Mouse (Mus musculus) layer of hippocampus, adult 11-12 months (tissue): ENCODE results near the gene Pigm.

Experiments
- DNase-seq: peaks from one replicate; pipeline ENCODE4 v3.0.0; 2022; ENCODE audit warnings: low spot score

The Pigm gene

DNA sequence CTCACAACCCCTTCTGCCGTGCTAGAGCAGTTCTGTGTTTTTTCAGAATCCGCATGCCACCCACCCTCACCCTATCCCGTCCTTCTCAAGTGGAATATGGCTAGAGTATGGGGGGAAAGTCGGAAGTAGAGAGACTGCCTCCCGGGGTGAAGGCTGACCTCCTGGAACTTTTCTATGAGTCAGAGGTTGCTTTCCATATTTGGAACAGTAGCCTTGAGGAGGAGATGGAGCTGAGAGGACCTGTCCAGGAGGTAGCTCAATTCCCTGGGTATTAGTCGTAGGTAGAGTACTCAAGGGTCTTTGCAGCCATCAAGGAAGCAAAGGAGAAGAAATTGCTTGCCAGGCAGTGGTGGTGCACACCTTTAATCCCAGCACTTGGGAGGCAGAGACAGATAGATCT, 24.3 kb upstream of the Pigm start:
- no peak for DNase-seq

DNA sequence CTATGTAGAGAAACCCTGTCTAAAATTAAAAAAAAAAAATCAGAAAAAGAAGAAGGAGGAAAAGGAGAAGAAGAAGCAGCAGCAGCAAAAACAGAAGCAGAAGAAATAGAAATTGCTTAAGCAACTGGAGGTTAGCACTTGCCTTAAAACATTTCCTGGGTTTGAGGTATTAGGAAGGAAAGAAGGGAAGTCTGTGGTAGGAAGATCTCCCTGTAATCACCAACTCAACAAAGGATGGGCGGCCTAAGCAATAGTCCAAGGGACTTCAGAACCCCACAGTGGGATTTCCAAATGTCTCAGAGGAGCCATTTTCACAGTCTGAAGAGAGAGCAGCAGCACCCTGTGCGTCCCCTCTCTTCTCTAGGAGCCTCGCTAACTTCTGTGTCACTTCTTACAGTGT, 23.9 kb upstream of the Pigm start:
- DNase-seq, result no peak

DNA sequence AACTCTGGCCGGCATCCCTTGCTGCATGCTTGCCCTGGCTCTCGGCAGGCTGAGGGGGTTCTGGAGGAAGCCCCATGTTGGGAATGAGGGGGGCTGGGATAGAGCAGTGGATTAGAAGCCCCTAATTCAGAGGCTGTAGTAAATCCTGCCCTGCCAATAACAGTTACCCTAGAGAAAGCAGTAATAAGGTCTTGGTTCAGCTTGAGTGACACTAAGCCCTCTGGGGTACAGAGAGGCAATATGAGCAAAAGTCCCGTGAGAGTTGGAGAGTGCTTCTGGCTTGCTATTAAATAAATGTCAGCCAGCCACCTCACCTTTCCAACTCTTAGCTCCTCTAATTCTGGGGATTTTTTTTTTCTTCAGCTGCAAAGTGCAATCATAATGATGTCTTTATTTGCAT, 21.0 kb upstream of the Pigm start:
- no peak for DNase-seq

DNA sequence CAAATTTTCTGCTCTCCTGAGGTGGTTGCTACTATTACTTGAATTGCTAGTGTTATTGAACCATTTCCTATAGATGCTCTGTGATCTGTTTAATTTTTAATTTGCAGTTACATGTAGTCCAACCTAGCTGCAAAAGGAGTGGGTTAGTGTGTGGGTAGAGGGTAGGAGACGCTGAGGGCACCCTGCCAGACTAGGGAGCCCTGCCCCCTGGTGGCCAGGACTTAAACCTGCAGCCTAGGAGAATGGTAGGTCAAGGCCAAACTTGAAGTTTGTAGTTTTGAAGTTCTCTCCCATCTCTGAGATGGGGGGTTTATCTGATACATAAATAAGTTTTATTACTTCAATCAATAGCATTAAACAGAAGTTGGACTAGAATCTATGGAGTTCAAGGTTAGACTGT, 18.8 kb upstream of the Pigm start:
- DNase-seq, result no peak

DNA sequence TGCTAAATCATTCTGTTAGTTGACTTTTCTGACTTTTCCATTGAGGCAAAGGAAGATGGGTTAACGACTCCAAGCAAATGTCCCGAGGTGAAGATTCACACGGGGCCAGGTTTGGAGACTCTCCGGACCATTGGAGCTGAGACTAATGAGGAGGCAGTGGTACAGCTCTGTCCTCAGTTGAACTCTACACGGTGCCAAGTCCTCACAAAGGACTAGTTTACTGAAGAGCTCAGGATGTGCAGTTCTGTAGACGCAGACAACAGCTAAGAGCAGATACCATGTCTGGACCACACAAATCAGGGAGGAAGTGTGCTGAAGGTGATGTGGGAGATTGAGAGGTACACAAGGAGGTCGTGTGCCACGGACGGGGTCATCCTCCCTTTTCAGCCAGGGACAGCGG, 18.0 kb upstream of the Pigm start:
- no peak for DNase-seq

DNA sequence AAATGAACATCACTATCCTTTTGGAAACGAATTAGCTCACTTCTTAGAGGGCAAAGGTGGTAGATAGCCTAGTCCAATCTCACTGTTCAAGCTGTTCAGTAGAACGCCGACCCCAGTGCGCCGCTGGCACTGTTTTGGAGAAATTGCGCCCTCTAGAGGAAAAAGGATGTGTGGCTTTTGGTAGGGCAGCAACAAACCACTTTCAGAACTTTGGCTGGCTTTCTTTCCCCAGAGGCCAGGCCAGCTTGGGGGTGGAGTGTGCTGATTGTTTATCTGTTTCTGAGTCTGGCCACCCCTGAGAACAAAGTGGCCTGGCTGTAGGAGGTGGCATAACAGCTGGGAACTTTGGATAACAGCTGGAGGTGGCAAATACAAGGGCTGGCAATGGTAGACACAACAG, 11.7 kb upstream of the Pigm start:
- DNase-seq, result peak; percentile 78

DNA sequence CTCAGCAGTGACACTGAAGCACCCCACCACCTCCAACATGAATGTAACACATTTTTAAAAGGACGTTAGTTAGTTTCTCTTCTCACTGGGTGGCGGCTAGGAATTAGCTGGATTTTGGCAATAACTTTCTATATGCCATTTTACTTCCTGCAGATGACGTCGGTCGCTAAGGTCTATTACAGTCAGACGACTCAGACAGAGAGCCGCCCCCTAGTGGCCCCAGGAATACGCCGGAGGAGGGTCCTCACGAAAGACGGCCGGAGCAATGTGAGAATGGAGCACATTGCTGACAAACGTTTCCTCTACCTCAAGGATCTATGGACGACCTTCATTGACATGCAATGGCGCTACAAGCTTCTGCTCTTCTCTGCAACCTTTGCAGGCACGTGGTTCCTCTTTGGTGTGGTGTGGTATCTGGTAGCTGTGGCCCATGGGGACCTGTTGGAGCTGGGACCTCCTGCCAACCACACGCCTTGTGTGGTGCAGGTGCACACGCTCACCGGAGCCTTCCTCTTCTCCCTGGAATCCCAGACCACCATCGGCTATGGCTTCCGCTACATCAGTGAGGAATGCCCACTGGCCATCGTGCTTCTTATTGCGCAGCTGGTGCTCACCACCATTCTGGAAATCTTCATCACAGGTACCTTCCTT, 7.5 kb upstream of the Pigm start:
- DNase-seq, result no peak

DNA sequence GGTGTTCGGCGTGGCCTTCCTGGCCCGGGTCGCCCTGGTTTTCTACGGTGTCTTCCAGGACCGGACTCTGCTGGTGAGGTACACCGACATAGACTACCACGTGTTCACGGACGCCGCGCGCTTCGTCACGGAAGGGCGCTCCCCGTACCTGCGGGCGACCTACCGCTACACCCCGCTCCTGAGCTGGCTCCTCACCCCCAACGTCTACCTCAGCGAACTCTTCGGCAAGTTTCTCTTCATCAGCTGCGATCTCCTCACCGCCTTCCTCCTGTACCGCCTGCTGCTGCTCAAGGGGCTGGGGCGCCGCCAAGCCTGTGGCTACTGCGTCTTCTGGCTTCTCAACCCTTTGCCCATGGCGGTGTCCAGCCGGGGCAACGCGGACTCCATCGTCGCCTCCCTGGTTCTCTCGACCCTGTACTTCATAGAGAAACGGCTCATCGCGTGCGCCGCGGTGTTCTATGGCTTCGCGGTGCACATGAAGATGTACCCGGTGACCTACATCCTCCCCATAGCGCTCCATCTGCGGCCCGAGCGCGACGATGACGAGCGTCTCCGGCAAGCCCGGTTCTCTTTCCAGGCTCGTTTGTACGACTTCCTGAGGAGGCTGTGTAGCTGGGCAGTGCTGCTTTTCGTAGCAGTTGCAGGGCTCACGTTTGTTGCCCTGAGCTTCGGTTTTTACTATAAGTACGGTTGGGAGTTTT, 562 bp downstream of the Pigm start:
- no peak for DNase-seq

DNA sequence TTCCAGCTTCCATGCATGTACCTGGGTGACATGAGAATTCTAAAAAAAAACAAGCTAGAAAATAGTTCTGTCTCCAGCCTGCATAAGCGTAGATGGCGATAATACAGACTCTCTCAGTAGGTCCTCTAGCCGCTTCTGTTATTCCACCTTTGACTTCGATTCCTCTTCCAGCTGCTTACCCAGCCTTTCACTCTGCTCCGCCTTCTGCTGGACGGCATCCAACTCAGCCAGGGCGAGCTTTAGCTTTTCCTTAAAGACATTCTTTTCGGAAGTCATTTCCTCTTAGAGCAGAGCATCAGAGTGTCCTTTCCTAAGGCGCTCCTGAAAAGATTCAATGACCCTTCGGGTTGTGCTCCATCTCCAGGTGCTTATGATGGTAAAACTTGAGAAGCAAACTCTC, 3.7 kb downstream of the Pigm start:
- no peak for DNase-seq

DNA sequence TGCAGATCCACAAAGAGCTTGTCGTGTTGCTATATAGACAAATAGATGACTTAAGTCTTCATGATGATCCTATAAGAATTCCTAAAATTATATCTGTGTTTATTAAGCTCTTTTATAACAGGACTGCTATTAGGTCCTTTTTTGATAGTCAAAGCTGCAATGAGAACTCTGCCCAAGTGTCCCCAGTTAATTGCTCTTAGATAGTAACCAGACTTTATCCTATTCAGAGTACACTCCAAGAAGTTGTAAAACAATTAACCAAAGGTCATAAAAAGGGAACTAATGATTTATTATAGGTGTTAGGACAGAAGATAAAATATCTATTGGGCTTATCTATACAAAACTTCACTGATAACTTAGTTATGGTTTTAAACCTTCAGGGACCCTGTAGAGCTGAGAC, 5.7 kb downstream of the Pigm start:
- DNase-seq, result no peak

DNA sequence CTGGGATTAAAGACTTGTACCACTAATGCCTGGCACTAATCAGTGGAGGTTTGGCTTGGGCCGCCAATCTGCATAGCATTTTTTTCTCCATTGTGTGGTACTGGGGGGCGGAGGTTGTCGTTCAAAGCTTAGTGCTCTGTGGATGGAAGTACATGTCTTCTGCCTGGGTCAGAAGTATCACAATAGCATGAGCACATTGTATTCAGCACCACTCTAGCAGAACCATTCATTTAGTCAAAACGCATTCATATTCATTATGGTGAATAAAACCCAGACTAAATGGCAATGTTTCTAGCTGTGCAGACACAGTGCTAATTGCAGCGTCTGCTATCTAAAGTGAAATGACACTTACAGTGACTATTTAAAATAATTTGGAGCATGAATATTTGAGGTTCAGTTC, 10.9 kb downstream of the Pigm start:
- no peak for DNase-seq

DNA sequence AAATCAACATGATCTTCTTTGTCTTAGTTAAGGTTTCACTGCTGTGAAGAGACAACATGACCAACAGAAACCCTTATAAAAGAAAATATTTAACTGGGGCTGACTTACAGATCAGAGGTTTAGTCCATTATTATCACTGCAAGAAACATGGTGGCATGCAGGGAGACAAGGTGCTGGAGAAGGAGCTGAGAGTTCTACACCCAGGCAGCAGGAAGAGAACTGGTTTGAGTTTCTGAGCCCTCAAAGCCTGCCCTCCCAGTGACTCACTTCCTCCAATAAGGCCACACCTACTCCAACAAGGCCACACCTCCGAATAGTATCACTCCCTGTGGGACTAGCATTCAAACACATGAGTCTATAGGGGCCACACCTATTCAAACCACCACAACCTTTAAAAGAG, 14.4 kb downstream of the Pigm start:
- DNase-seq, result no peak

DNA sequence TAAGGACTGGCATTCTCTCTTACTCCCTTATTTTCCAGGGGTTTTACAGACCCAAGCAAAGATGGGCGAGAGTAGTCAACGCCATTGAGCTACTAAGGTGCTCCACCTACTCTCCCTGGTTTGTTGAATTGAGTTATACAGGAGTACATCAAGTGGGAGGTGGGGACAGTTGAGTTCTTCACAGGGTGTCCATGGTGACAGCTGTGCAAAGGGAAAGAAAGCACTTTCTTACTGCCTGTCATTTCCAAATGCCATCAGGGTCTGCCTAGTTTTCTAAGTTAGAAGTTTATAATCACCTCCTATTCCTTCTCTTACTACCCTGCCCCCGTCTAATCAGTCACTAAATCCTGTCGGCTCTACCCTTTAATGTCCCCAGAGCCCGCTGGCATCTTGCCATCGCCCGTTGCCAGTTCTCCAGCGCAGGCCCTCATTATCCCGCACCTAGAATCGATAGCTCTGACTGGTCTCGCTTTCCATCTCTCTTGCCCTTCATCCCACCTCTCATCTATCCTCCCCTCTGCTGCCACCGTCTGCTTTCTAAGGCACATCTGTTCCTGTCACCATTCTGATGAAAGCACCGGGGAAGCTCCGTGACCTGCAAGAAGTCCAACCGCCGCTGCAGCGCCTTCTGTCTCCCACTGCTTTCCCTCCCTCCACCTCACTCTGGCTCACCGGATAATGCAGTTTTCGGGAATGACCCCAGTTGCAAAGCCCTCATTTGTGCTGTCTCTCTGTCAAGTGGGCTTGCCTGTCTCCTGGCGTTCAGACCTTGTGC, 15.6 kb downstream of the Pigm start:
- DNase-seq, result no peak

DNA sequence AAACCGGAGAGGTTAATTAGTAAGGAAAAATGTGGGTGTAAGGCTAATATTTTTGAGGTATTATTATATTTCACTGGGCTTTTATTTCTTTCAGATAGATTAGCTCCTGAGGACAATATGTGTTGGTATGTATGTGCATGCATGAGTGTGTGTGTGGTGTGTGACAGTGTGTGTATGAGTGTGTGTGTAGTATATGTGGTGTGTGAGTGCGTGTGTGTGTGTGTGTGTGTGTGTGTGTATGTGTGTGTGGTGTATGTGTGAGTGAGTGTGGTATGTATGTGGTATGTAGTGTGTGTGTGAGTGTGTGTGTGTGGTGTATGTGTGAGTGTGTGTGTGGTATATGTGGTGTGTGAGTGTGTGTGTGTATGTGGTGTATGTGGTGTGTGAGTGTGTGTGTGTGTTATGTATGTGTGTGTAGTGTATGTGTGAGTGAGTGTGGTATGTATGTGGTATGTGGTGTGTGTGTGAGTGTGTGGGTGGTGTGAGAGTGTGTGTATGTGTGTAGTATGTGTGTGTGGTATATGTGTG, 16.4 kb downstream of the Pigm start:
- DNase-seq, result no peak

DNA sequence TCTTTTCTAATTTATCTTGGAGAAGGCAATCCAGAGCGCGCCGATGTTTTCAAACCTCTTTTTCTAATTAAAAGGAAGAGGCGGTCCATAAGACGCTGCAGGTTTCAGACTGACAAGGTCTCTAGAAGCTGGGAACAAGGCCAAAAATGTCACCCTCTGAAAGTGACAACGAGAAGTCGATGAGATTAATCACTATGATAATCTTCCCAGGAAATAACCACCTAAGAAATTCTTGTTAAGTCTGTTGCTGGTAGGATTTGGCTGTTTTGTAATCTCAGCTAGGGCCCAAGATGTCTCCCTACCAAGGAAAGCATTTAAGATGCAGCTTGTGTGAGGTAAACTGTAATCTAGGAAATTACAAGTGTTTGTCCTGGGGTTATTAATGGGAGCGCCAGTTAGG, 17.4 kb downstream of the Pigm start:
- DNase-seq, result no peak

DNA sequence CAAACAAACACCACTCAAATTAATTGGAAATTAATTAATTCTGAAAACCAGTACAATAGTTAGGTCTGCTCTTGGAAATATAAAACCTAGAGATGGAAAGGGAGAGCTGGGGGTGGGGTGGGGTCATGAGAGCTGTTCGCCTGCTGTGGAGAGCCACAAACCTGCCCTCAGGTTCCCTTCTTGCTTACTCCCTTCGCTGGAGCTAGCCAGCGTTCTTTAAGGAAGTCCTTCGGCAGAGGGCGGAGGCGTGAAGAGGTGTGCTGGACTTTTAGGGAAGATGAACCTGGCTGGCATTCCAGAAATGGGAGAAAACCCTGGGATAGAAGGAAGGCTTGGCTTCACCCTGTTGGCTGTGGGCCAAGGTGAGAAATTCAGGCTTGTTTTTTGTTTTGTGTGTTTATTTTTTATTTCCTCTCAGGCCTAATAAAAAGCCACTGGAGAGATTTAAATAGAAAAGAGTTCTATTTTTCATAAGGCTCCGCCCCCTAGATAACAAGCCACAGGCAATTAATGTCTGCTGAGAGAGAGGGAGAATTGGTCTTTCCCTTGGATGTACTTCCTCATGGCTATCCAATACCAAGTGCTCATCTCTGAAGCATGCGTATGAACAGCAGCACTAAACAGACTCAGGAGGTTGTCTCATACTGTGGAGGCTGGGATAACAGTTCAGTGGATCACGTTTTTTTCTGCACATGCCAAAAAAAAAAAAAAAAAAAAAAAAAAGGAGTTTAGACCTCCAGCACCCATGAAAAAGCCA, 20.8 kb downstream of the Pigm start:
- DNase-seq, result no peak

DNA sequence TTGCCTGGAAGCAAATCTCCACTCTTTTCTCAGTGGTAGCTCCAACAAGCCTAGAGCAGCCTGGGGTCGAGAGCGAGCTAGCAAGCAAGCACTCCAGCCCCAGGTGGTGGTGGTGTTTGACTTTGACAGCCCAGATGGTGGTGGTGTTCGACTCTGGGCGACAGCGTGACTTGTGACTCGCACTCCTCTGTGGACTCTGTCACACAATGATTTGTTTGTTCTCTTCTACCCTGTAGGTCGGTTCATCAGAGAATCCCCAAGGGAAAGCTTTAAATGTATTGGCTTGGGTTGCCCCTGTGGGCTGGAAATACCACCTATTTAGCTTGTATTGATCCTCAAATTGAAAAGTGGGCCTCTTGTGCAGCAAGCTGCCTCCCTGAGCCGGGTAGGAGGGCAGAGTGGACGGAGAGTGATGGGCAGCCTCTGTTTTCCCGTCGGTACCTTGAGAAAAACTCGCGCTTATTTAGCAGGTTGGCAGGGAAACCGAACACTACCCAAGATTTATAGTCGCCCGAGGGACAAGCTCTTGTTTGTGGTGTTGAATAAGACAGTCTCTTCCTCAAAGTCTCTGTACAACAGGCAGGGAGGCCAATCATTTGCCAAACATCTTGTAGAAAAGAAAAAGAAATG, 29.8 kb downstream of the Pigm start:
- no peak for DNase-seq

DNA sequence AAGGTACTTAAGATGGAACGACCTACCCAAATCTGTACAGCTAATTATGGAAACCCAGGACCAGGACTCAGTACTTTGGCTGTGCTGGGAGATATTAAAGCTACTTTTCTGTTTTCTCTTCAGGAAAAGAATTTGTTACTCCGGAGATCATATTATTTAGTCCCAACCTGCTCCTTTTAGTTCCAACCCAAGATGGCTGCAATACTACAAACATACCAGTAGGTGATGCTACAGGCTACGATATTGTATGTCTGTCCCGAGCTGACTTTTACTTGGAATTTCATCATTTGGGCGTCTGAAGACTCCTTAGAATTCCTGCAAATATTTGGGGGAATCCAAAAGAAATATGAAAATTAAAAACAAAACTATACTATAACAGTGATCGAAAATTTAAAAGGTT, 32.6 kb downstream of the Pigm start:
- peak; percentile 32 for DNase-seq

DNA sequence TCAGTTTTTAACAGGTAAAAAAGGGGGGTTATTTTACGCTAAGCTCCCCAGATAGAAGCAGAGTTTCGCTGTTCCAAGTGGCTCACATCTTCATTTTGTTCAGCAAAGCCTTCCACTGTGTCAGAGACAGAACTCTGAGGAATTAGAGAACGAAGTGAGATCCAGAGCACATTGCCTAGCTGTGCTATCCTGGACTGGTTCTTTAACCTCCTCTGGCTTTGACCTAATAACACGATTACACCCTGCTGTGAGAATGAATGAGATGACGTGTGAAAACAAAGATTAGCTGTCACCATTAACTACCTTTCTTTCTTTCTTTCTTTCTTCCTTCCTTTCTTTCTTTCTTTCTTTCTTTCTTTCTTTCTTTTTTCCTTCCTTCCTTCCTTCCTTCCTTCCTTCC, 33.1 kb downstream of the Pigm start:
- DNase-seq, result no peak

DNA sequence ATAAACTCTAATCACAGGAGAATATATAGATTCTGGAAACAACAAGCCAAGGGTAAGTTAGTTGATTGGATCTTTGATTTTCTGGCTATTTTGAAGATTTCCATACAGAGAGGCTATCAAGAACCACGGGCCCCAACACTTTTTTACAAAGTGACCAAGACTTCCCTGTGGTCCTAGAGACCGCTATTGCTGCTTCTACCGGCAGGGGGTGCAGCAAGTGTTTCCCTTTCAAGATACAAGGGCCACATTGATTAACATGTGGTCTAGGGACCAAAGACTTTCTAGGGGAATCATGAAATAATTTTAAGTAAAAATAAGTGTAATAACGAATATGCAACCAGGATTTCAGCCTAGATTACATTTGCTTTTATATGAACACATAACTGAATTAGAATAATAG, 34.5 kb downstream of the Pigm start:
- DNase-seq, result peak; percentile 64

DNA sequence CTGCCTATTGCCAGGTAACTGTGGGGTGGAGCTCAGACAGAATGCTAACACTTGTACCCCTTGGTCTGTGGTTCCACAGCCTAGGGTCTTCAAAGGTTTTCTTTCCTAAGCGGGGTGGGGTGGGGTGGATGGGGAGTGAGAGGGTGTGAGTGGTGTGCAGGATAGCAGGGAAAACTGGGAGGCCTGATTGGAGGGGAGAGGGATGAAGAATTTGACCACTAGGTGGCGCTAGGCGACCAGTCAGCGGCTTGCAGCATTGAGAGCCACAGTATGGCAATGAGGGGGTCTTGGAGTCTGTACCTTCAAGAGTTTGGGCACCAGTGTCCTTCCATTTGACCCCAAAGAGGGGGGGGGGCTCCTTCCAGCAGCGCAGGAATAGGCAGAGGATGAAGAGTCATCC, 35.9 kb downstream of the Pigm start:
- peak; percentile 84 for DNase-seq
